Mouse (Mus musculus): Measurements from ENCODE around the gene Tcf20.

GRCm38 (mm10) chr15:82902521-82902920, 85.2 kb downstream of the Tcf20 start:
- TF ChIP-seq CTCF (IDR thresholded peaks at IDR 0.05; ENCODE audit: low read depth) (no peak), EP300 (IDR thresholded peaks at IDR 0.05; ENCODE audit: low read depth) (no peak)
